Mouse (Mus musculus) granulocyte monocyte progenitor cell, adult 5-6 weeks (primary cell): ENCODE data around the gene Mark2. TPM values are rescaled to one million over a fixed set of nuclear protein-coding genes. Genes with fewer than 3 reads are reported as not detected.

Experiments used
- ATAC-seq: replicated peaks from 2 replicates; pipeline ENCODE4 v1.8.0; 2016; ENCODE audit warnings: mild to moderate bottlenecking, moderate TSS enrichment, inconsistent platforms; ENCODE audit not compliant: poor library complexity, severe bottlenecking
- total RNA-seq, 2 experiments: library from RNA; stranded (forward) in 1 of 2; stranded (reverse) in 1 of 2; fragments of 200-712, 200-1000 nt in 1 of 2; fragments of >200 nt in 1 of 2; fragmentation: Nextera tagmentation in 1 of 2; gene quantifications; 2 replicates each; pipeline ENCODE4 v1.2.3; 2014 to 2017

Gene Mark2
- total RNA-seq, 2 experiments from 2014 or later: 21.2 to 48.7 TPM

- no peak for ATAC-seq
These were observed 6.0 kb downstream of the Mark2 start for GRCm38 (mm10) chr19:7335656-7336055.

- no peak for ATAC-seq
These were observed 7.6 kb downstream of the Mark2 start for GRCm38 (mm10) chr19:7334049-7334448.

GRCm38 (mm10) chr19:7321391-7321790, 20.3 kb downstream of the Mark2 start:
- ATAC-seq: no peak

GRCm38 (mm10) chr19:7320181-7320580, 21.5 kb downstream of the Mark2 start:
- ATAC-seq: no peak

DNA sequence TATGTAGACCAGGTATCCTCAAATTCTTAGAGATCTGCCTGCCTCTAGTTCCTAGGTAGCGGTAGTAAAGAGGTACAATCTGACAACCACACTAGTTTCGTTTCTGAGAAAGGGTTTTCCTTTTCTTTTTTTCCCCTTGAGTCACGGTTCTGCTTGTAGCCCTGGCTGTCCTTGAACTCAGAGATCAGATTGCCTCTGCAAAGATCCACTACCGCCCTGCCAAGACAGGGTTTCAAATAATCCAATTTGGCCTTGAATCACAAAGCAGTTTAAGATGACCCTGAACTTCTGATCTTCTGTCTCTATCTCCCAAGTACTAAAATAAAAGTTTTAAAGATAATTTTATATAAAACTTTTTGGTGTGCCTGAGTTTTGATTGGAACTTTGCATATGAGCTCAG, 23.9 kb downstream of the Mark2 start:
- no peak for ATAC-seq

GRCm38 (mm10) chr19:7316822-7317221, 24.8 kb downstream of the Mark2 start:
- ATAC-seq: no peak

- peak; percentile 59 for ATAC-seq
These were observed 26.1 kb downstream of the Mark2 start for GRCm38 (mm10) chr19:7315587-7315984.

GRCm38 (mm10) chr19:7314976-7315586, 26.6 kb downstream of the Mark2 start:
- ATAC-seq: peak; percentile 86

GRCm38 (mm10) chr19:7313660-7314059, 28.0 kb downstream of the Mark2 start:
- ATAC-seq: no peak

GRCm38 (mm10) chr19:7311306-7311705, 30.4 kb downstream of the Mark2 start:
- ATAC-seq: no peak

DNA sequence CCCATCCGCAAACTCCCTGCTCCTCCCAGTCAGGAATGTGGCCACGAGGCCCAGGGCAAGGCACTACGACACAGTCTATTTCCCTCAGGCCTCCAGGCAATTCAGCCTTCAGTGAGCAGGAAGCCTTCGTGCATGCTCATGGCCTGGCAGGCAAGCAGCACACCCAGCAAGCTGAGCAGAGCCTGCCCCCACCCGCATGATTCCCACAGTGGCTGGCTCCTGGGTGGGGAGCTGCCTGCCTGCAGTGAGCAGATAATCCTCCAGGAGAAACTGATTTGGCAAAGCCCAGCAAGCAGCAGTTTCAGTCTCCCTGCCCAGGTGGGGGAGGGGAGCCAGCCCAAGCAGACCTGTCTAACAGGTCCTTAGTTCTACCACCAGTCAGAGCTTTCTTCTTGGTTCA, 31.0 kb downstream of the Mark2 start:
- ATAC-seq: no peak

DNA sequence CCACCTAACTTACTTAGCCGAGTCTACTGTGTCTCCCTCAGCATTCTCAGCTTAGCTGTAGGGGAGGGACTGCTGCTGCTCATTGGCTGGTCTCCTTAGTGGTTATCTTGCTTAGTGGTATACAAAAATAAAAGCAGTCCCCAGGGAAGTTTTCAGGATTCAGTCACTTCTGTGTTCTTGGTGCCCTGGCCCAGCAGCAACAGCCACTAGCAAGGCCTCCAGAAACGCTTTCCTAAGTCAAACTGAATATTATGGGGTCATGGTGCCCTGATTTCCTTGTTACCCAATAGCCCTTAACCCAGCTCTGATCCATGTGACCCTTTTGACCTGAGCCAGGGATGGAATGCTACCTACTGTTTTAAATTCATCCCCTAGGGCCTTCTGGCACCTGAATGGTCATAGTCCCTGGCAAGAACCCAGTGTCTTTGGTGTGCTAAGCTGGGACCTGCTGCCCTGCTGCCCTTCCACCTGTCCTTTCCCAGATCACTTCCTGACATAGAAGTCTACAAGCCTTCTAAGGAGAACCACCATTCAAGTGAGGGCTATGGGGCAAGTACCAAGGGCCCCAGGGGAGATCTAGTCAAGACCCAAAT, 31.8 kb downstream of the Mark2 start:
- no peak for ATAC-seq

DNA sequence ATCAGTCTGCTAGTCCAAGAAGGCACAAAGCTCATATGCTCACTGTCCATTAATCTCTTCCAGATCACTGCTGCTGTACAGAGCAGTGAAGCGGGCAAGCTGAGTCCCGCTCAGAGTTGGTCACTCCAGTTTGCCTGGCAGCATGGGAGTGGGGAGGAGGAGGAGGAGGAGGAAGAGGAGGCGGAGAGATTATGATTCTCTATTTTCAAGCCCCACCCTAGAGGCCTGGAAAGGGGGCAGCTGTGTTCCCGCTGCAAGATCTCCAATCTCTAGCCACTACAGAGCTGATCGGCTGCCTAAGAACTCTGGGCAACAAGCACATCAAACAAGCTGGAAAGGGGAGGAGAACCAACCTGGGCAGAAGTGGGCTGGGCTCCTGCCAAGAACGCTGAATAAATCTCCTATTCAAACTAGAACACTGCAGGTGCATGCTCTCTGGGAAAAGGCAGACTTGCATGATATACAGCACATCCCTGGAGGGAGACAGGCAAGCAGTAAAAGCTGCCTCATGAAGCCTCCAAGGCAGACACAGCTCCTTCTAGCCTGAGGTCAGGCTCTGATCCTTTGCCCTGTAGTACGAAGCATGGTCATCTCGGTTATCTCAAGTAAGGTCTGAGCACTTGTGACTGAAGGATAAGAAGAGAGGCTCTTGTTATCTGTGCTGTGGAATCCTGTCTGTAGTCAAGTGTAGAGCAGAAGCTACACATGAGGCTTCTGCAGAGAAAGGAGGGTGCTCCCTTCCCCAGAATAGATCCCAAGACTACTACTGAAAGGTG, 33.5 kb downstream of the Mark2 start:
- no peak for ATAC-seq

DNA sequence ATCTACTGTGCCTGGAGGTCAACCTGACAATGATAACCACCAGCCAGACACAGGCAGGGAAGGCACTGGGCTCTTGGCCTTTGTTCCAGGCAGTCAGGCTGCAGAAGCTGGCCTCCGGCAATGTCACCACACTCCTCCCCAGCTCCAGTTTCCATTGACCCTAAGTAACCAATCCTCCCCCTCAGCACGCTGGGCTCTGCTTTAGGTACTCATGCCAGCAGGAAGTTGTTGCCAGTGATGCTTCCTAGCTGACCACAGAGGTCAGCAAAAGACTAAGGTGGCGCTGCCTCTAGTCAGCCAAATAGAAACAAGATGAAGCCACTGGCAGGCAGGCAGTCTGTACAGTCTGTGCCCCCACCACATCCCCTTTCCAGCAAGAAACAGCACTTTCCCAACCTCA, 34.7 kb downstream of the Mark2 start:
- peak; percentile 81 for ATAC-seq

DNA sequence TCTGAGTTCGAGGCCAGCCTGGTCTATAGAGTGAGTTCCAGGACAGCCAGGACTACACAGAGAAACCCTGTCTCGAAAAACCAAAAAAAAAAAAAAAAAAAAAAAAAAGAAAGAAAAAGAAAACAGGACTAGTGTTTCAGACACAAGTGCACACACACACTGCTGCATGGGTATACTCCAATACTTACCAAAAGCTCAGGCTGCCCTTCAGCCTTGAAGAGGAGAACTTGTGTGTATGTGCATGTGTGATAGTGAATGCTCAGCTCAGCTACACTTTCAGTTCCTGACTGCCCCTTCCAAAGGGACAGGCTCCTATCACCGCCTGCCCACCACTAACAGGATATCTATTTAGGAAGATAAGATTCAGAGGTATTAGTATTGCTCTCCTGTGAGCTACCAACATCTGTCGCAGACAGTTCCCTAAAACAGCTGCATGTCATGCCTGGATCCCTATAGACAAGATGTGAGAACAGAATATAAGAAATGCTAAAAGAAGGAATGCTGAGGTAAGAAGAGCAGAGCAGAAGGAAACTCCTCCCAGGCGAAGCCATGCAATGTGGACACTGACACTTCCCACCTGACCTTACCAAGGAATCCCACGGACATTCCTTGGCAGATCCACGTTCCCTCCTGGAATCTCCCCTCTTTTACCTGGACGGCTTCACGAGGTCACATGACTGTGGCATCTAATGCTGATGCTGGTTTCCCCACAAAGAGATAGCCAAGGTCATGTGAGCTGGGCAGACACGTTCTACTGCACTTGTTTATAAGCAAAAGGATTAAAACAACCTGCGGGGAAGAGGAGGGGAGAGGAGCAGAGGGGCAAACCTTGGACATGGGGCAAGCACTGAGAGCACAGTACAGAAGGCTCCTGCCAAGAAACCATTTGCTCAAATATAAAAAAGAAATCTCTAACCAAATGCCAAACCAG, 36.0 kb downstream of the Mark2 start:
- no peak for ATAC-seq

DNA sequence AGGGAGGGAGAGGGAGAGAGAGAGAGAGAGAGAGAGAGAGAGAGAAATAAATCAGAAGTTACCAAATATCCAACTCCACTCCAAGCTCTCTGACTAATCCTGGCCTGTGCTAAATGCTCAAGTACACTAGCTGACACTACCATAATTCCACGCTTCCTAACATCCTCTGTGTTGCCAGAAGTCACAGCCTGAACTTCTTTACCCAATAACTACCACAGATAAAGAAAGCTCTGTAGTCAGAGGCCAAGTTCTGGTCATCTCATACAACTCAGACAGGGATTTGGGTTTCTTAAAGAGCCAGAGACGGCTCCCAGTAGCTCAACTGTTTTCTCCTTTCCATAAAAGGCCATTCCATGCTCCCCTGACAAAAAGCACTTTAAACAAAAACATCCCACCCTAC, 36.9 kb downstream of the Mark2 start:
- ATAC-seq: no peak

GRCm38 (mm10) chr19:7303796-7304195, 37.9 kb downstream of the Mark2 start:
- ATAC-seq: no peak

DNA sequence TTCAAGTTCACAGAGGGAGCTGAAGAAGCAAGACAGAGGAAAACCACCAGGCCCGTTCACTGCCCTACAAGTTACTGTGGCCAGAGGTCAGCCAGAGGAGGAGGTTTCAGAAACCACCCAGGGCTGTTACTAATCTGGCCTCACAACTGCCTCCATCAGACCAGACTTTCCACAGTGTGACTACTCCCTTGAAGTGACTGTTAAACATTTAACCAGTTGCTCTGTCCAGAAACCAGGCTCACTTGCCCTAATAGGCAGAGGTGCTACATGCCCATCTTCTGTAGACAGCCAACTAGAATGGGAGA, 39.2 kb downstream of the Mark2 start:
- no peak for ATAC-seq

- no peak for ATAC-seq
These were observed 39.8 kb downstream of the Mark2 start for GRCm38 (mm10) chr19:7301647-7302492.

GRCm38 (mm10) chr19:7300078-7300477, 41.6 kb downstream of the Mark2 start:
- ATAC-seq: no peak
